Mouse (Mus musculus): ENCODE results near the gene Enpp3. TPM values are rescaled to one million over a fixed set of nuclear protein-coding genes. Genes with fewer than 3 reads are reported as not detected.

Gene Enpp3
- polyA plus RNA-seq, 1 experiment from 2014 or later: 7.0 TPM

Other genes starting within 250 kb of the Enpp3 start
- gene Ccn2, start 247.4 kb downstream of the Enpp3 start, polyA plus RNA-seq (2015; fragmentation: Nextera tagmentation; extraction: Ambion mirVana): 19.1 and 20.8 TPM in 2 replicates
- 9.4 and 10.9 TPM in 2 replicates for gene Enpp1, start 130.7 kb downstream of the Enpp3 start, polyA plus RNA-seq (2015; fragmentation: Nextera tagmentation; extraction: Ambion mirVana)
- gene Med23, start 27.2 kb upstream of the Enpp3 start, polyA plus RNA-seq (2015; fragmentation: Nextera tagmentation; extraction: Ambion mirVana): 18.1 and 21.1 TPM in 2 replicates
- gene Arg1, start 84.7 kb upstream of the Enpp3 start, polyA plus RNA-seq (2015; fragmentation: Nextera tagmentation; extraction: Ambion mirVana): 17.5 and 18.0 TPM in 2 replicates